Mouse (Mus musculus) heart, embryonic 16.5 days (tissue): ENCODE data around the gene Cldn8. TPM values are rescaled to one million over a fixed set of nuclear protein-coding genes. Genes with fewer than 3 reads are reported as not detected.

Experiments
- polyA plus RNA-seq: library from polyadenylated mRNA; unstranded; fragments of >200 nt; fragmentation: Nextera tagmentation; extraction: Ambion mirVana; gene quantifications from 2 replicates; pipeline ENCODE4 v1.2.1, GENCODE M21; 2015

The Cldn8 gene
- polyA plus RNA-seq, 1 experiment from 2014 or later: 1.1 TPM

Other genes starting within 250 kb of the Cldn8 start
- not detected in 2 replicates for gene Cldn17, start 56.2 kb downstream of the Cldn8 start, polyA plus RNA-seq
- gene Krtap24-1, start 49.1 kb upstream of the Cldn8 start, polyA plus RNA-seq: not detected in 2 replicates
- gene 2310079G19Rik, start 64.5 kb upstream of the Cldn8 start, polyA plus RNA-seq: not detected in 2 replicates
- not detected in 2 replicates for gene Krtap26-1, start 84.6 kb upstream of the Cldn8 start, polyA plus RNA-seq
- not detected in 2 replicates for gene Krtap27-1, start 108.5 kb upstream of the Cldn8 start, polyA plus RNA-seq
- not detected in 2 replicates for gene 2310061N02Rik, start 144.8 kb upstream of the Cldn8 start, polyA plus RNA-seq
- gene Krtap13-1, start 165.7 kb upstream of the Cldn8 start, polyA plus RNA-seq: not detected in 2 replicates
- 0.22 TPM in 1 of 2 replicates, not detected in the other for gene Krtap13, start 188.5 kb upstream of the Cldn8 start, polyA plus RNA-seq
- gene 2310034C09Rik, start 195.7 kb upstream of the Cldn8 start, polyA plus RNA-seq: 0.14 TPM in 1 of 2 replicates, not detected in the other
- not detected in 2 replicates for gene 2310057N15Rik, start 211.0 kb upstream of the Cldn8 start, polyA plus RNA-seq
- not detected in 2 replicates for gene Gm5965, start 214.7 kb upstream of the Cldn8 start, polyA plus RNA-seq
- not detected in 2 replicates for gene Gm20741, start 249.0 kb upstream of the Cldn8 start, polyA plus RNA-seq